Mouse (Mus musculus) hindbrain, embryonic 10.5 days (tissue): ENCODE measurements around the gene Erp44. TPM values are rescaled to one million over a fixed set of nuclear protein-coding genes. Genes with fewer than 3 reads are reported as not detected.

ENCODE experiments used
- DNase-seq: peaks from one replicate; pipeline ENCODE4 v3.0.0-alpha.2; 2017; ENCODE audit warnings: low spot score
- H3K27ac ChIP-seq: fragments of 300-500 bp; sonication (generic); 2 replicates; pipeline ENCODE4 v1.5.1; 2016; ENCODE audit warnings: mild to moderate bottlenecking, moderate library complexity
- H3K27me3 ChIP-seq: fragments of 300-500 bp; sonication (generic); 2 replicates; pipeline ENCODE4 v1.6.1; 2016; ENCODE audit warnings: mild to moderate bottlenecking; ENCODE audit not compliant: poor library complexity, insufficient read depth, severe bottlenecking
- H3K36me3 ChIP-seq: fragments of 300-500 bp; sonication (generic); 2 replicates; pipeline ENCODE4 v1.6.1; 2016; ENCODE audit warnings: mild to moderate bottlenecking, moderate library complexity
- H3K4me1 ChIP-seq: fragments of 300-500 bp; sonication (generic); replicated peaks from 2 replicates; pipeline ENCODE4 v1.6.1; 2016; ENCODE audit warnings: mild to moderate bottlenecking
- H3K4me3 ChIP-seq: fragments of 300-500 bp; sonication (generic); 2 replicates; pipeline ENCODE4 v1.5.1; 2016; ENCODE audit warnings: mild to moderate bottlenecking, moderate library complexity
- H3K9me3 ChIP-seq: fragments of 300-500 bp; sonication (generic); 2 replicates; pipeline ENCODE4 v1.6.1; 2016; ENCODE audit warnings: mild to moderate bottlenecking, moderate library complexity
- WGBS: fragments of 180-500 bp; shearing (Covaris S2); methylation state at CpG from one replicate; pipeline ENCODE4 v1.1.7; 2016; 5-methylcytosine and 5-hydroxymethylcytosine counted together
- polyA plus RNA-seq: library from polyadenylated mRNA; unstranded; fragments of >200 nt; fragmentation: Nextera tagmentation; extraction: Ambion mirVana; gene quantifications from 2 replicates; pipeline ENCODE4 v1.2.1, GENCODE M21; 2016

The Erp44 gene
- polyA plus RNA-seq, 1 experiment from 2014 or later: 63.2 TPM

DNA sequence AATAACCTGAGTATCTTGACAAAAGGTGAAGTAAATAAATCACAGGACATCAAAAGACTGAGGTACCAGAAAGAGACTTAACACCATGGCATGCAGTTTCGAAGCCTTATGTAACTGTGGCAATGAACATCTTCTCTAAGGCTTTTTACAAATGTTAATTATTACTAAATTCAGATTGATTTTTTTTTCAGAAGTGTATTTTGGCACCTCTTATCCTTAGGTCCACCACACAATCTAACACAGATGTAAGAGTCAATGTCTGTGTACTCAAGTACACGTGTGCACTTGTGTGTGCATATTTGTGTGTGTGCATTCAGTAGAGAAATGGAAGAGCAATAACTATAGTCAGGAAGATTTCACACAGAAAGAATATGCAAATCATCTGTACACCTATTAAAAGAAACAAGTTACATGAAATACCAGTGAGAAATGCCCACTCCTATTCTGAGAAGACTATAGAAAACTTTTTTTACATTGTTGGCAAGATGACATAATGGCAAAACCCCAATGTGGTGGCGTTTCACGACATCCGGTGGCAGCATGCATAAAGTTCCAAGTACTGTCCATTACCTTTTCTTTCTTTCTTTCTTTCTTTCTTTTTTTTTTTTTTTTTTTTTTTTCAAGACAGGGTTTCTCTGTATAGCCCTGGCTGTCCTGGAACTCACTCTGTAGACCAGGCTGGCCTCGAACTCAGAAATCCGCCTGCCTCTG, 6.1 kb downstream of the Erp44 start:
- peaks cover 12% of the 10 kb centered on the region for H3K4me1 ChIP-seq

DNA sequence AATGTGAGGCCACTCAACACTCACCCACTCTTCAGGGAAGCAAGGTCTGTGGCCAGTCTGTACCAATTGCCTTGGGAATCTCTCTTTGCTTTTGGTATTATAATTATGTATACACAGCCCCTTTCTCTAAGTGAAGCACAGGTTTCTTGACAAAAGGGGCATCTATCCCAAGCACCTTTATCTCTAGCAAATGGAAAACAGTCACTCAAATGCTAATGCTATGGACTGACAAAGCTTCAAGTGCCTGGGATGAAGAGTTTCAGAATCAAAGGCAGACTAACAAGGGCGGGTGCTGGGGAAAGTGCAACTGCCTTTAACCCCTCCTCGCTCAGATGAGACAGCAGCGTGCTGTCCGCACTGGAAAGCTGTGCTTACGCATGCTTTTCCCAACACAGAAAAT, 7.5 kb downstream of the Erp44 start:
- no peak overlapping the region for H3K27ac ChIP-seq
- DNase-seq: no peak
- no peaks in the 10 kb centered on the region for H3K27me3 ChIP-seq
- peaks cover 7% of the 10 kb centered on the region; the same call in 1 of the 2 replicates for H3K36me3 ChIP-seq
- no peaks in the 10 kb centered on the region for H3K9me3 ChIP-seq
- H3K4me1 ChIP-seq: peaks cover 7% of the 10 kb centered on the region
- no peak overlapping the region for H3K4me3 ChIP-seq
- 38% methylated on average over 5 of the region's 5 CpGs for WGBS

More for the DNA sequence above, 6.1 kb downstream of the Erp44 start:
- Histone ChIP-seq H3K4me3 (no peak overlapping the region), H3K9me3 (no peaks in the 10 kb centered on the region), H3K36me3 (peaks cover 7% of the 10 kb centered on the region; the same call in 1 of the 2 replicates), H3K27me3 (no peaks in the 10 kb centered on the region), H3K27ac (no peak overlapping the region)
- DNase-seq: no peak
- 94% methylated on average over 7 of the region's 7 CpGs for whole genome bisulfite sequencing

DNA sequence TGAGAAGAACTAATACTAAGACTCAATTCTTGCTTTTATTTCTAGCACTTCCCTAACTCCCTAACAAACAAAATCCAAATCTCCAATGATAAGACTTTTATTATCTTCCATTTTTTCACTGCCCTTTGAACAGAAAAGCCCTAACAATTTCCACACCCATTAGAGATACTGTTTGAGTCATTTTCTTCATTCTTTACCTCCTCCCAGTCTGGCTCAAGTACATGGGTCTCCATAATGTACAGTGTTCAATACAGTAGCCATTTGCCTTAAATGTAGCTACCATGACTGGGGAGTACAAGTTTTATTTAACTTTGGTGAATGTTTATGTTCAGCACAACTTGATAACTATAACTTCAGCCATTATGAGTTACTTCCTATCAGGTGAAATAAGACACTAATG, 8.8 kb downstream of the Erp44 start:
- Histone ChIP-seq H3K27me3 (no peaks in the 10 kb centered on the region), H3K36me3 (peaks cover 7% of the 10 kb centered on the region; the same call in 1 of the 2 replicates), H3K4me1 (peaks cover 7% of the 10 kb centered on the region), H3K4me3 (no peak overlapping the region), H3K27ac (no peak overlapping the region), H3K9me3 (no peaks in the 10 kb centered on the region)
- no peak for DNase-seq

DNA sequence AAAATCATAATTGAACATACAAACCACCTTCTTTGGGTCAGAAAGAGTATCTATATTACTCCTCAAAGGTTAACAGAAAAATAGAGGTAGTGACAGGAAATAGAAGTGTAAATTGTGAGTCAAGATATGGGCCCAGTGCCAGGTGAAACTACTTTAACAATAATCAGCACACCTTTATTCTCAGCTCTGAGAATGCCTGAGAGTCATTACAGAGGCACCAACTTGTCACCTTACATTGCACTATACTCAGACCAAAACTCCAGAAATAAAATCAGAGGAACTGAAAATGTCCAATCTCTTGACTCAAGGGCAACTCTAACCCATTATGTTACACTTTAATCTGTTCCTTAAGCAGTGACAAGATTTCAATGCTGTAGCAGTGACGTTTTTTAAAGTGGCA, 11.2 kb downstream of the Erp44 start:
- Histone ChIP-seq H3K4me1 (peaks cover 7% of the 10 kb centered on the region), H3K27ac (no peak overlapping the region)
- WGBS: 87% methylated on average over 1 of the region's 1 CpGs

DNA sequence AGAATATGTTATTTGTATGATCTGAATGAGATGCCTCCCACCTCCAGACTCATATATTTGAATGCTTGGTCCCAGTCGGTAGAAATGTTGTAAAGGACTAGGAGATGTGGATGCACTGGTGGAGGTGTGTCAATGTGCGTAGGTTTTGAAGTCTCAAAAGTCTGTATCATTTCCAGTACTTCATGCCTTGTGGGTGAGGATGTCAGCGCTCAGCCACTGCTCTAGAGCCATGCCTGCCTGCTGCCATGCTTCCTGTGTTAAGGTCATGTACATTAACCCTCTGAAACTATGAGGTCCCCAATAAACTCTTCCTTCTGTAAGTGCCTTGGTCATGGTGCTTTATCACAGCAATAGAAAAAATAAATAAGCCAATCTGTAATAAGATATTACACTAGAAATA, 11.7 kb downstream of the Erp44 start:
- no peaks in the 10 kb centered on the region for H3K27me3 ChIP-seq

More for the DNA sequence above, 11.2 kb downstream of the Erp44 start:
- Histone ChIP-seq H3K27me3 (no peaks in the 10 kb centered on the region), H3K4me3 (no peak overlapping the region), H3K36me3 (no peaks in the 10 kb centered on the region), H3K9me3 (no peaks in the 10 kb centered on the region)
- no peak for DNase-seq

DNA sequence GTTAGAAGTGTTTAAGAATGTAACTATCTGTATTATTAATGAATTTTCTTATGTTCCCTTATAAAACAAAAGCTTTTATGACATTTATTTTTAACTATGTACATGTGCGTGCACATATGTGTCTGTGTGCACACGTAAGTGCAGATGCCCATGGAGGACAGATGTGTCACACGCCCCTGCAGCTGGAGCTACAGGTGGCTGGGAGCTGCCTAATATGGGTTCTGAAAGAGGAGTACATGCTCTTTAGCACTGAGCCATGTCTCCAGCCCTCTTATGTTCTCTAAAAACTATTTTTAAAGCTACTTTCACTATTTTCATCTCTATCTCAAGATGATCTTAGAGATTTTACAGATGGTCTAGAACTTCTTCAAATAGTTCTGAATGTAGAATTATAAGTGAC, 21.3 kb downstream of the Erp44 start:
- DNase-seq: no peak
- 95% methylated on average over 3 of the region's 3 CpGs for WGBS
- no peak overlapping the region for H3K4me3 ChIP-seq

More for the DNA sequence above, 11.7 kb downstream of the Erp44 start:
- WGBS: 95% methylated on average over 3 of the region's 3 CpGs
- Histone ChIP-seq H3K27ac (no peak overlapping the region), H3K4me3 (no peak overlapping the region), H3K36me3 (no peaks in the 10 kb centered on the region), H3K9me3 (no peaks in the 10 kb centered on the region), H3K4me1 (peaks cover 7% of the 10 kb centered on the region)
- no peak for DNase-seq

DNA sequence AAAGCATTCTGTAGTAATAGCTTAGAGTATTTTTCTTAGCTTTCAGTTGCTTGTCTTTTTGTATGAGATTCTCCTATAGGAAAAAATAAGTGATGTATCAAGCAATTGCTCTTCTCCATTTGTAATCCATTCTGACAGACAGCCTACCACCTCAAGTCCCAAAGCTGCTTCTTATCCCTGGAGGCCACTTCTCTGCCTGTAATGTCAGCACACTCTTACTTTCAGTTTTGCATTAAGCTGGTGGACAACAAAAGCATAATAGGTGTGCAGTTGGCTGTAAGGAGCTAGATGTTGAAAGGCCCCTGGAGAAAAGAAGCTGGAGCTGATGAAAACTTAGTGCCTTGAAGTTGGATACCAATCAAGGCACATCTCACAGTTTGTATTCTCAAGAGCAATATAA, 26.1 kb downstream of the Erp44 start:
- Histone ChIP-seq H3K36me3 (no peaks in the 10 kb centered on the region), H3K27me3 (no peaks in the 10 kb centered on the region), H3K4me1 (no peaks in the 10 kb centered on the region), H3K9me3 (no peaks in the 10 kb centered on the region), H3K27ac (no peak overlapping the region), H3K4me3 (no peak overlapping the region)
- no peak for DNase-seq

More for the DNA sequence above, 21.3 kb downstream of the Erp44 start:
- Histone ChIP-seq H3K4me1 (no peaks in the 10 kb centered on the region), H3K9me3 (no peaks in the 10 kb centered on the region), H3K27ac (no peak overlapping the region), H3K27me3 (no peaks in the 10 kb centered on the region), H3K36me3 (no peaks in the 10 kb centered on the region)

DNA sequence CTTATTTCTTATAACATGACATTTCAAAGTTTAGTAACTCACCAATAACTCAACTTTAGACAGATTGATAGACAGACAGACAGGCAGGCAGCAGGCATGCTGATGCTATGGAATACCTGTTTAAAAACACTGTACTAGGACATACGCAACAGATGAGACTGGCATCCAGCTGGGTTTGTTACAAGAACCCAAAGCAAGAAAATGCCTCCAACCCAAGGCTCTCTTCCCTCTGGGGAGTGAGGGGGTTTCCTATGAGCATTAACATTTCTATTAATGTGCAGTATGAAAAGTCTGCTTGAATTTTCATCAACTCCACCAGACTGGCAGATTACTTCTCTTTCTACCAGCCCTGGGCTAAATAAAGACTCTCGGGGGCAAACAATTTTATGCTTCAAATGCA, 35.1 kb downstream of the Erp44 start:
- DNase-seq: no peak
- no peaks in the 10 kb centered on the region for H3K9me3 ChIP-seq
- no peaks in the 10 kb centered on the region for H3K27me3 ChIP-seq
- H3K4me3 ChIP-seq: no peak overlapping the region
- WGBS: 87% methylated on average over 2 of the region's 2 CpGs
- no peaks in the 10 kb centered on the region for H3K4me1 ChIP-seq
- H3K36me3 ChIP-seq: peaks cover 4% of the 10 kb centered on the region; the same call in 1 of the 2 replicates
- no peak overlapping the region for H3K27ac ChIP-seq

DNA sequence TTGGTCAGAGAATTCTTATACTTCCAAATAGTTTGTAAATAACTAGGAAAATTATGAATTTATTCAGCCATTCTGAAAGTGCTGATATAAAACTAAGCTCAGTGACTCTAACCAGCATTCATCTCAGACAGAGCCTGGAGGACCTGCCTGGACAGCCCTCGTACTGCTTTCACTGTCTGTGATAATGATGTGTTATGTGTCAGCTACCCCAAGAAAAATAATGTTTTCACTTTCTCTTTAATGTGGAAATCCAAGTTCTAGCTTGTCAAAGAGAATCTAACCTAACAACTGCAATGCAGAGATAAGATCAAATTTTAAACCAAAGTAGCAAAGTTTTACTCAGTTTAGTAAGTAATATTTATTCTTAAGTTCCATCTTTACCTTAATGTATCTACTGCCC, 35.6 kb downstream of the Erp44 start:
- Histone ChIP-seq H3K4me3 (no peak overlapping the region), H3K36me3 (peaks cover 4% of the 10 kb centered on the region; the same call in 1 of the 2 replicates), H3K27me3 (no peaks in the 10 kb centered on the region), H3K27ac (no peak overlapping the region), H3K9me3 (no peaks in the 10 kb centered on the region), H3K4me1 (no peaks in the 10 kb centered on the region)
- WGBS: 85% methylated on average over 1 of the region's 1 CpGs
- DNase-seq: no peak

DNA sequence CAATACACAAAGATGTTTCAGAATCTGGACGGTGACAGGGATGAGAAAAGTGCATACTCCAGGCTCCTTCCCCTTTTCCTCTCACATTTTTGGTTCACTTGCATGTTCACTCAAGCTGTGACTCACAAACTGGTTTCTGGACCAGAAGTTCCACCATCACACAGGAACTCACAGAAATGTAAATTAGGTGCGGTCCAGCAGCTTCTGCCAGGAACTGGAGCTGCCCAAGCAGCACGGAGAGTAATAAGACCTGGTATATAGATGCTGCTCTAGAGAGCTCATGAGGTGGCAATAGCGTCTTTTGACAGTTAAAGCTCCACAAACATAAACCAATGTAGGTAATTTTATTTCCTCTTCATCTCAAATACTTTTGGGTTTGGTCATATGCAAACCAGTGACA, 36.9 kb downstream of the Erp44 start:
- Histone ChIP-seq H3K4me3 (no peak overlapping the region), H3K36me3 (peaks cover 11% of the 10 kb centered on the region), H3K27ac (no peak overlapping the region), H3K4me1 (no peaks in the 10 kb centered on the region), H3K27me3 (no peaks in the 10 kb centered on the region), H3K9me3 (no peaks in the 10 kb centered on the region)
- DNase-seq: no peak
- 90% methylated on average over 4 of the region's 4 CpGs for WGBS

DNA sequence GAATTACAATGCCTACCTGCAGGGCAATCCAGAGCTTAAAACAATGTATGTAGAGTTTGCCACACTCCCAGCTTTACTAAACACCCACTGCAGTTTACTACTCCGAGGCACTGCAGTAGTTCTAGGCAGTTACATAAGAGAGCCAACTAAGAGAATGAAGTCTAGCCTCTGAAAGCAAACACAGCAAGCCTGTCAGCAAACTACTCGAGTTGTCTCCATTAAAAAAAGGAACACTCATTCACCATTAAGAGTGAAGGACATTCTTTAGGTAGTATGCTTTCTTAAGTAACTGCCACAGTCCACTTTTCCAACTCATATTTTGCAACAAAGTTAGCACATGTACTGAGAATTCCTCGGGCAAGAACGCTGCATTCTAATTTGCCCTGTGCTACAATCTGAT, 40.3 kb downstream of the Erp44 start:
- peaks cover 25% of the 10 kb centered on the region for H3K36me3 ChIP-seq
- H3K27me3 ChIP-seq: no peaks in the 10 kb centered on the region
- H3K27ac ChIP-seq: no peak overlapping the region
- WGBS: 91% methylated on average over 4 of the region's 4 CpGs
- H3K4me1 ChIP-seq: no peaks in the 10 kb centered on the region
- H3K4me3 ChIP-seq: no peak overlapping the region
- no peaks in the 10 kb centered on the region for H3K9me3 ChIP-seq
- no peak for DNase-seq

DNA sequence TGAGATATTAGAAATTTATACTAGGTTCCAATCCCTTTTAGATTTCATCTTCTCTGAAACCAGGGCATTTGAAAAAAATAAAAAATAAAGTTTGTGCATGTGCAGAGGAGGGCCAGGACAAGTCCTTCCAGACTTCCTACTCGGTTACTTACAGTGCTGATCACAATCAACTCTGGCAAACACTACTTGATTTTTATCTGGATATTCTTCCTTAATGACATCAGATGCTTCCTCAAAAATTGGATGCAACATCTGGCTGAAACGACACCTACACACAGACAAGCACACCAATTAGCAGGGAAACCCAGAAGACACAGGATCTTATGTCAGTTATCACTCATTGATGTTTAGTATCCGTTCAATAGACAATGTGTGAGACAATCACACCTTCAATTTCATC, 42.6 kb downstream of the Erp44 start:
- H3K27me3 ChIP-seq: no peaks in the 10 kb centered on the region
- no peak overlapping the region for H3K4me3 ChIP-seq
- no peaks in the 10 kb centered on the region for H3K9me3 ChIP-seq
- WGBS: 93% methylated on average over 3 of the region's 3 CpGs
- no peak overlapping the region for H3K27ac ChIP-seq
- no peak for DNase-seq
- no peaks in the 10 kb centered on the region for H3K4me1 ChIP-seq
- peaks cover 21% of the 10 kb centered on the region for H3K36me3 ChIP-seq

DNA sequence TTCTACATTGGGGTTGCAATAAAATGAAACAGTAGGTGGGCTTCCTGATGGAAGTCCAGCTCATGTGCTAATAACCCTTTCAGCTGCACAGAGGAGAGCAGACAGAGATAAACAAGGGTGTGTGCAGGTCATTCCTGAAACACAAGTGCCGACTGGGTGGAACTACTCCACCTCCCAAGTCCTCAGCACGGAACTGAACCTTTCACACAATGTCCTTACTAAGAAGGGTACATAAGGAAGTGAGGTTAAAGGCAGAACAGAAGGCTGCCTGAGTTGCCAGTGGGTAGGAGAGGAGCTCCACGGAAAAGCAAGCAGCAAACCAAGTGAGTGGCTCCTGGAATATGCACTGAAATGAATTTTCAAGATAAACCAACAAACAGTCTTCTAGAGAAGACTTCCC, 52.6 kb downstream of the Erp44 start:
- H3K27me3 ChIP-seq: no peaks in the 10 kb centered on the region

DNA sequence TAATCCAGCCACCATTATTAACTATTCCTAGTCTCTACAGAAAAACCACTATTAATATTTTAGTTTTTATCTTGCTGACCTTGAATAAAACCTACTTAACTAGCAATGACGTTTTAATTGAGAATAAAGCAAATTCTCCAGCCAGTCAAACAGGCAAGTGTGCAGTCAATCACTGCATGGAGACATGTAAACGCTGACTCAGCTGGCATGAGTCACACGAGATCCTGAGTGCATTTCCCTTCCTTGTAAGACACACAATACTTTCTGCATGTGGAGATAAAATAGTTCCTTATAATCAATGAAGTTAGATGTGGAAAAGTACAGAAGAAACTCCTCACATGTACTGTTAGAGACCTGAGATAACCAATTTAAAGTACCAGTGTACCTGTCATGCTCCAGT, 53.8 kb downstream of the Erp44 start:
- no peak overlapping the region for H3K4me3 ChIP-seq
- no peaks in the 10 kb centered on the region for H3K27me3 ChIP-seq
- no peaks in the 10 kb centered on the region for H3K36me3 ChIP-seq
- DNase-seq: no peak
- WGBS: 67% methylated on average over 3 of the region's 3 CpGs
- no peak overlapping the region for H3K27ac ChIP-seq
- H3K4me1 ChIP-seq: no peaks in the 10 kb centered on the region
- H3K9me3 ChIP-seq: no peaks in the 10 kb centered on the region

More for the DNA sequence above, 52.6 kb downstream of the Erp44 start:
- H3K9me3 ChIP-seq: no peaks in the 10 kb centered on the region
- H3K4me3 ChIP-seq: no peak overlapping the region
- no peaks in the 10 kb centered on the region for H3K36me3 ChIP-seq
- DNase-seq: no peak
- WGBS: 72% methylated on average over 3 of the region's 3 CpGs
- no peaks in the 10 kb centered on the region for H3K4me1 ChIP-seq
- no peak overlapping the region for H3K27ac ChIP-seq
